Mouse (Mus musculus) G1E (cell line): ENCODE results near the gene Gm49394.

ENCODE experiments used
- CTCF ChIP-seq: IDR thresholded peaks from 2 replicates; pipeline ENCODE4 v1.5.1; 2012; ENCODE audit warnings: low read depth, low read length, inconsistent platforms, mixed read lengths
- GATA1 ChIP-seq: IDR thresholded peaks from 2 replicates; pipeline ENCODE4 v1.6.1; 2012; ENCODE audit warnings: borderline replicate concordance, low read length, inconsistent platforms, mixed read lengths
- GATA2 ChIP-seq: IDR thresholded peaks from 2 replicates; pipeline ENCODE4 v1.6.1; 2012; ENCODE audit warnings: low read depth, low read length, inconsistent platforms, borderline replicate concordance
- POLR2AphosphoS5 ChIP-seq: IDR thresholded peaks from 2 replicates; pipeline ENCODE4 v1.6.1; 2012; ENCODE audit warnings: low read depth, low read length, inconsistent platforms; ENCODE audit not compliant: insufficient replicate concordance
- TAL1 ChIP-seq: conservative IDR thresholded peaks from 2 replicates; pipeline ENCODE4 v1.6.1; 2012; ENCODE audit warnings: low read depth, low read length, inconsistent platforms, mixed read lengths

DNA sequence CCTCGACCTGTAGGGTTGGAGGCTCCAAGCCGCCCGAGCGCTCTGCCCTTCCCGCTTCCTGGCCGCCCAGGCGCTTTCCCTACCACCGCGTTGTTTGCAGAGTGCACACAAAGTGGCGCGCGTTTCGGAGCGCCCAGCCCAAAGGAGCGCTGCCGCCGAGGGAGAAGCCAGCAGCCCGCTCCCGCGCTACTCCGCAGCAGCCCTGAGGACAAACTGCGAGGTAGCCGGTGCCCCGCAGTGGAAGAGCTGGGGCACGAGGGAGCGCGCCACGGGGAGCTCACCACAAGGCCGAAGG is 9.1 kb downstream of the Gm49394 start:
- TF ChIP-seq CTCF (no peak), GATA1 (no peak), TAL1 (no peak), POLR2AphosphoS5 (no peak), GATA2 (no peak)
